Mouse (Mus musculus): Measurements from ENCODE around the gene Dkkl1. TPM values are rescaled to one million over a fixed set of nuclear protein-coding genes. Genes with fewer than 3 reads are reported as not detected.
A peak's percentile ranks its signal among the peaks of the same experiment; 100 is the strongest.
"Not testable (repeated sequence)": the region's sequence is repeated elsewhere in the genome, so short reads cannot be mapped to it uniquely, and the experiment has no call there.

Gene Dkkl1
- total RNA-seq, 2 experiments from 2014 or later, result 2.6 to 3.3 TPM

- DNase-seq (ENCODE audit: low spot score in 2 of 2), result no peak
Observed at GRCm38 (mm10) chr7:45193871-45194785, 17.8 kb downstream of the Dkkl1 start.

DNA sequence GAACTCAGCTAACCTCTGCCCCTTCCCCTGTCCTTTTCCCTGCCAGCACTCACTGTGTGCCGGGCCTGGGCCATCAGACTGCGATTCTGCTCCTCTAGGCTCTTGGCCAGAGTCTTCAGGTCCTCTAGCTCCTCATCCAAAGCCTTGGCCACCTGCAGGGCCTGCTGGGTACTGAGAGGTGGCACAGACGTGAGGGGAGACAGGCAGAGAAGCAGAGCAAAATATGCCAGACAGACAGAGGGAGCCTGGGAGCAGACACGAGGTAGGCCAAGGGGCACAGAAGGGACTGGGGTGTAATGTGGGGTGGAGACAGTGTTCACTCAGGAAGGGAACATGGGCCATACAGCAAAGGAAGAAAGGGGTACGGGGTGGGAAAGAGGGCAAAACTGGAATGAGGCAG is 18.5 kb downstream of the Dkkl1 start:
- no peak for DNase-seq (ENCODE audit: low spot score in 2 of 2)

- DNase-seq (ENCODE audit: low spot score in 2 of 2), result no peak
Observed at GRCm38 (mm10) chr7:45192585-45193310, 19.2 kb downstream of the Dkkl1 start.

DNA sequence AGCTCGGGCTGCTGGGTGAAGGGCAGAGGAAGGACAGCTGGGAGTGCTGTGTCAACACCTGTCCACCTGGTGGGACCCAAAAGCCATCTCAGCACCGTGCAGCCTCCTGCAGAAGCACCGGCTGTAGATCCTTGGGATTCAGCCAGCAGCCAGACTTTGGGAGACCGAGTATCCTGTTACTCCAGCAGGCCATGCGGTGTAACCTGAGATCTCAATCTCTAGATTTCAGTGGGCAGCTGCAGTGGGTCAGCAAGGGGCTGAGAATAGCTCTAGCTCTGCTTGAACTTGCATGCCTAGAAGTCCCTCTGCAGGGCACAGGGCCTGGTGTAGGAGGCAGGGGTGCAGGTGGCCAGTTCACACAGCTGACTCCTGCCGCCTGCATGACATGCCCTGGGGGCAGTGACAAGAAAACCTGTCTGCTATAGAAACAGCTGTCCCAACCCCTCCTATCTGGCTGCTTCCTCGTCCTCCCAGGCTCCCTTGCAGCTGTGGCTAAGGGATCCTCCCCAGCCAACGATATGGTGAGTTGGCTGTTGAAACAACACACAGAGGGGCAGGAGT is 20.1 kb downstream of the Dkkl1 start:
- no peak for DNase-seq (ENCODE audit: low spot score in 2 of 2)

DNA sequence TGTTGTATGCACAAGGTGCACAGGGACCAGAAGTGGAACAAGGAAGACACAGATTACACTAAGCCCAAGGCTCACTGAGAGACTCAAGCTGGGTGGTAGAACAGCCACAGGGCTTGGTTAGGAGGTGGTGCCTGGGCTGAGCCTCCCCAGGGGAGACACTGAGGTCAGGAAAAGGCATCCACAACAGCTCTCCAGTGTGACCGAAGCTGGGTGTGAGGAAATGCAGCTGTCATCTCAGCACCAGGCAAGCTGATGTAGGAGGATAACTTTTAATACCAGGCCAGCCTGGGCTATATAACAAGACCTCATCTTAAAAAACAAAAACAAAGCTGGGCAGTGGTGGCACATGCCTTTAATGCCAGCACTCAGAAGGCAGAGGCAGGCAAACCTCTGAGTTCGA is 20.8 kb downstream of the Dkkl1 start:
- DNase-seq (ENCODE audit: low spot score in 2 of 2), result no peak

- DNase-seq (ENCODE audit: low spot score in 2 of 2), result no peak
Observed at GRCm38 (mm10) chr7:45190186-45190585, 21.8 kb downstream of the Dkkl1 start.

- no peak for DNase-seq (ENCODE audit: low spot score in 2 of 2)
Observed at GRCm38 (mm10) chr7:45189600-45189999, 22.3 kb downstream of the Dkkl1 start.

DNA sequence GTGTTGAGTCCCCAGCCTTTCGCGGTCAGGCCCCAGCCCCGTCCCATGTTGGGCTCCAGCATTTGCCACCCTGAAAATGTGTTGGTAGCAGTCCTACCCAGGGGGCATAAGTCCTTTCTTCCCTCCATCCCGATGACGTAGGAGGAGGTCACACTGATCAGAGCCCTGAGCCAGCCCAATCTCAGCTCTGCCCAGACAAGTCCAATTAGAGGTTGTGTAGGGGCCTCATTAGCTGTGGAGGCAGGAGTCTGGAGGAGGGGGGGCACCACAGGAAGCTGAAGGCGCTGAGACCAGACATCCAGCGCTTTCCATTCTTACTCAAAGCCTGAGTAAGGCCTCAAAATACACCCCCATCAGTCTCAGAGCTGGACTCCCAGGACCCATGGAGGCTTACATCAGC is 26.0 kb downstream of the Dkkl1 start:
- no peak for DNase-seq (ENCODE audit: low spot score in 2 of 2)

DNA sequence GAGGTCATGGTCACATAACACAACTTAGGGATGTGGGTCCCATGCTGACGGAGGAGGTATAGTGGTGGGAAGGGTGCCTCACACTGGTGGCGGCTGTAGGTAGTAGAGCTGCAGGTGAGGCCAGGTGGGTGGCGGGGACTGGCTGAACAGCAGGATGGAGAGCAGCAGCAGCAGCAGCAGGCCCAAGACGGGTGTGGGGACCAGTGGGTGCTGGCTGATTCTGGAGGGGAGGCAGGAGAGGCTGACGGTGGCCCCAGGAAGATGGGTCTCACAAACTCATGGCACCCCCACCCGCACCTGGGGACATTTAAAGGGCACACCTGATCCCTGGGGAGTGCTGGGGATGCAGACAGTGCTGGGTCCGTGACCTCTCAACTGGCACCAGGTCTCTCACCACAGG is 28.3 kb downstream of the Dkkl1 start:
- DNase-seq (ENCODE audit: low spot score in 2 of 2), result no peak

GRCm38 (mm10) chr7:45182606-45183005 is 29.3 kb downstream of the Dkkl1 start:
- DNase-seq (ENCODE audit: low spot score in 2 of 2), result no peak

DNA sequence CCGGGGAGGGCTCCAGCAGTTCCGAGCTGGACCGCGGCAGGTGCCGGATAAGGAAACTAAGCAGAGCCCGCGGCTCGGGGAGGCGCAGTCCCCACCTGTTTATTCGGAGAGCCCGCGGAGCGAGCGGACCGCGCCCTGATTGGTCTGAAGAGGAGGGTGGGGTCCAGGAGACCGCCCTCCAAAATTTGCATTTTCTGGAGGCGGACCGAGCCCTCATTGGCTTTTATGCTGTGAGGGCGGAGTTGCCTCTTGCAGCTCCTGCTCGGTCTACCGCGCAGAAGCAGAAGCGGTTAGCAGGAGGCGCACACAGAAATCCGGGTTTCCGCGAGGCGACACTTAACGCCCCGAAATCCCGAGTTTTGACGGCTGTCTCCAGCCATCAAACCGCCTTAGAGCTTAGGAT is 29.7 kb downstream of the Dkkl1 start:
- DNase-seq (ENCODE audit: low spot score in 2 of 2), result peak; percentile 77 to 91

GRCm38 (mm10) chr7:45181540-45181939 is 30.4 kb downstream of the Dkkl1 start:
- DNase-seq (ENCODE audit: low spot score in 2 of 2), result no peak

DNA sequence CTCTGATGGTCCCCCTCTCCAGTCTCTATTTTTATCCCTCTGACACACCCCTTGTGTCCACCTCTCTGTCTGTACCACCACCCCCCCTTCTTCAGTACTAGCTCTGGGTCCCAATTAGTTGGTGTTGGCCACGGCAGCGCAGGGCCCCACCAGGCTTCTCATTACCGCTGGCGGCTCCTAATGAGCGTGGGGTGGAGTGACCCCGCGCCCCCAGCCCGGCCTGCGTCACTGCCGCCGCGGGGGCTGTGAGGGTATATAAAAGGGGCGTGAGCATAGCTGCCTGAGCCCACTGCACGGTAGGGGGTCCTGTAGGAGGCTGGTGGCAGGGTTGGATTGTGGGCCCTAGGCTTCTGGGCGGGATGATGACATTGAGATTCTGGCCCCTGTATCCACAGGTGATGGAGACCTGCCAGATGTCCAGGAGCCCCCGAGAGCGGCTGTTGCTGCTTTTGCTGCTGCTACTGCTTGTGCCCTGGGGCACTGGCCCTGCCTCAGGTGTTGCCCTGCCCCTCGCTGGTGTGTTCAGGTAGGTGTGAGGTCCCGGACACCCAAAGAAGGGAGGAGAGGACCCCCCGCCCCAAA is 31.0 kb downstream of the Dkkl1 start, which contains the start of gene Pth2:
Gene Pth2 (plus strand): TSS at position 100 of the 582 bp plus-strand sequence.
- DNase-seq (ENCODE audit: low spot score in 2 of 2), result no peak

DNA sequence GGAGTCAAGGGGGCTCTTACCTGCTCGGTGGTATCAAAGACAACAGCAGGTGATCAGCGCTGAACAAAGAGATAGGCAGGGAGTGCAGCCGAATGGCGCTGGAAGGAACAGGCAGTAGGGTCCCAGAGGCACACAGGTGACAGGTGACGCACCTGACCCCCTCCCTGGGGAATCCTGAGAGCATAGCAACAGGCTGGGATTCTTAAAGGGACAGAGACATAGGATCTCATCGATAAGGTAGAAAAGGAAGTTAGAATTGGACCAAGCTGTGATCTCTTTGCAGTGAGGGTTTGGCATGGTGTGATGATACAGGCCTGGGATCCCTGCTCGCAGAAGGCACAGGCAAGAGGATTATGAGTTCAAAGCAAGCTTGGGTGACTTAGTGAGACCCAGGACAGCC is 32.5 kb downstream of the Dkkl1 start, which contains the start of gene Gfy:
Gene Gfy (minus strand): TSS at position 101 of the 400 bp plus-strand sequence.
- no peak for DNase-seq (ENCODE audit: low spot score in 2 of 2)

GRCm38 (mm10) chr7:45178550-45178949 is 33.4 kb downstream of the Dkkl1 start:
- no peak for DNase-seq (ENCODE audit: low spot score in 2 of 2)

- no peak for DNase-seq (ENCODE audit: low spot score in 2 of 2)
Observed at GRCm38 (mm10) chr7:45176356-45176755, 35.6 kb downstream of the Dkkl1 start.

GRCm38 (mm10) chr7:45175929-45176328 is 36.0 kb downstream of the Dkkl1 start:
- DNase-seq (ENCODE audit: low spot score in 2 of 2), result no peak

DNA sequence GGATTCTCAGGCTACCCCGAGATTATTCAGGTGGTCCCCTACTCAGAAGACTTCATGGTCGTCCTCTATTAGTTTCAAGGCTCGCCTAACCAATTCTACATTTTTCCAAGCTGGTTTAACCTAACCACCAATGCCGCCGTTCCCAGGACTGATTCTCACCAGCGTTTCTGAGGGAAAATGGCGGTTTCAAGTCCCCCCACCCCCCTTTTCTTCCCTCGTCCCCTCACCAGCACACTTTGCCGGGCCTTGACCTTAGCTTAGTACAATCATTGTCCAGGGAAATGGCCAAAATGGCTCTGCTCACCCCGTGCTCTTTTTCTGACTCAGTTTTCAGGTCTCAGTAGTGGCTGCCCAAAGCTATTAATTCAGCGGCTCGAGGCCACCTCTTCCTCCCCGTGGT is 36.5 kb downstream of the Dkkl1 start:
- no peak for DNase-seq (ENCODE audit: low spot score in 2 of 2)

DNA sequence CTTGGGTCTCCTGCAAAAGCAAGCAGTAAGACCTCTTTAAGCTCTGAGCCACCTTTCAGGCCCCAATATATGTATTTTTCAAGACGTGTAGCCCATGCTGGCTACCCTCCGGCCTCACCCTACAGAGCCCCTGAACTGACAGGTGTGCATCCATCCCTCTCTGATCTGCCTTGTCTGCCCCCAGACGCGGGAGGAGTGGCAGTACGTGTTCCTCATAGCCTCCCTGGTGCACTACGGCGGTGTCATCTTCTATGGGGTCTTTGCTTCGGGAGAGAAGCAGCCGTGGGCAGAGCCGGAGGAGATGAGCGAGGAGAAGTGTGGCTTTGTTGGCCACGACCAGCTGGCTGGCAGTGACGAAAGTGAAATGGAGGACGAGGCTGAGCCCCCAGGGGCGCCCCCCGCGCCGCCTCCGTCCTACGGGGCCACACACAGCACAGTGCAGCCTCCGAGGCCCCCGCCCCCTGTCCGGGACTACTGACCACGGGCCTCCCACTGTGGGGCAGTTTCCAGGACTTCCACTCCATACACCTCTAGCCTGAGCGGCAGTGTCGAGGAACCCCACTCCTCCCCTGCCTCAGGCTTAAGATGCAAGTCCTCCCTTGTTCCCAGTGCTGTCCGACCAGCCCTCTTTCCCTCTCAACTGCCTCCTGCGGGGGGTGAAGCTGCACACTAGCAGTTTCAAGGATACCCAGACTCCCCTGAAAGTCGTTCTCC is 37.2 kb downstream of the Dkkl1 start:
- DNase-seq (ENCODE audit: low spot score in 2 of 2), result no peak

- not testable (repeated sequence) for DNase-seq (ENCODE audit: low spot score in 2 of 2)
Observed at GRCm38 (mm10) chr7:45173772-45174171, 38.2 kb downstream of the Dkkl1 start.

DNA sequence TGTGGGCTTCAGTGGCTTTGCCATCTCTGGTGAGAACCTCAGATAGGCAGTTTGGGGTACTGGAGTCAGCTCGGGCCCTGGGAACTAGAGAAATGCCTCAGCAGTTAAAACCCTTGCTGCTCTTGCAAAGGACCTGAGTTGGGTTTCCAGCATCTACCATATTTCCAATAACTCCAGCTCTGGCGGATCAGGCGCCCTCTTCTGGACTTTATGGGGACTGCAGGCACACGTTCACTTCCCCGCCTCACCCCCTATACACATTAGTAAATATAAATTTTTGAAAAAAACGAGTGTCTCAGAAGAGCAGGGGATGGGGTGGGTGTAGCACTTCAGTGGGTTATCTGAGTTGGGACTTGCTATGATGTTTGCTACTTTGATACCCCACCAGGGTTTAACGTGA is 39.0 kb downstream of the Dkkl1 start:
- no peak for DNase-seq (ENCODE audit: low spot score in 2 of 2)

All from layer of hippocampus, postnatal 14 days (tissue).